Mouse (Mus musculus) ES-E14 (cell line): ENCODE measurements around the gene Lrp1. TPM values are rescaled to one million over a fixed set of nuclear protein-coding genes. Genes with fewer than 3 reads are reported as not detected.

Experiments used
- DNase-seq: peaks from one replicate; pipeline ENCODE4 v3.0.0-alpha.2; 2013; ENCODE audit warnings: low read depth, low spot score
- H3K27ac ChIP-seq: 2 replicates; pipeline ENCODE4 v1.5.1; 2012; ENCODE audit warnings: low read depth, mild to moderate bottlenecking, low read length, moderate library complexity, mixed read lengths; ENCODE audit not compliant: poor library complexity, insufficient read depth, severe bottlenecking
- H3K36me3 ChIP-seq: 2 replicates; pipeline ENCODE4 v1.6.1; 2012; ENCODE audit warnings: mild to moderate bottlenecking, low read length, moderate library complexity, mixed read lengths; ENCODE audit not compliant: control insufficient read depth, poor library complexity, insufficient read depth, severe bottlenecking
- H3K4me1 ChIP-seq, 2 experiments: fragments of 150-350 bp in 1 of 2; sonication (generic) in 1 of 2; 2 replicates each; pipeline ENCODE4 v1.6.1; 2012; ENCODE audit warnings: low read length in 2 of 2, mild to moderate bottlenecking in 1 of 2, mixed read lengths in 1 of 2; ENCODE audit not compliant: control insufficient read depth in 2 of 2, insufficient read depth in 2 of 2, poor library complexity in 1 of 2
- H3K4me3 ChIP-seq, 2 experiments: fragments of 150-350 bp in 1 of 2; sonication (generic) in 1 of 2; 2 replicates each; pipeline ENCODE4 v1.5.1; 2012; ENCODE audit warnings: low read length in 2 of 2, low read depth in 1 of 2, mild to moderate bottlenecking in 1 of 2, mixed read lengths in 1 of 2; ENCODE audit not compliant: insufficient read depth in 1 of 2, poor library complexity in 1 of 2, severe bottlenecking in 1 of 2
- H3K9ac ChIP-seq: 2 replicates; pipeline ENCODE4 v1.6.1; 2012; ENCODE audit warnings: low read depth, mild to moderate bottlenecking, low read length, mixed read lengths; ENCODE audit not compliant: poor library complexity, insufficient read depth, severe bottlenecking
- H3K9me3 ChIP-seq: fragments of 150-350 bp; sonication (generic); 2 replicates; pipeline ENCODE4 v1.6.1; 2012; ENCODE audit warnings: low read depth, mild to moderate bottlenecking, low read length; ENCODE audit not compliant: control insufficient read depth, insufficient read depth
- CHD2 ChIP-seq: IDR thresholded peaks from 2 replicates; pipeline ENCODE4 v1.6.1; 2014; ENCODE audit warnings: mild to moderate bottlenecking, low read depth, low read length, inconsistent platforms
- HCFC1 ChIP-seq: IDR thresholded peaks from 2 replicates; pipeline ENCODE4 v1.6.1; 2012; ENCODE audit warnings: low read length, inconsistent platforms, borderline replicate concordance; ENCODE audit not compliant: insufficient read depth
- MAFK ChIP-seq: IDR thresholded peaks from 2 replicates; pipeline ENCODE4 v1.6.1; 2014; ENCODE audit warnings: mild to moderate bottlenecking, low read depth, low read length, inconsistent platforms; ENCODE audit not compliant: insufficient read depth
- ZC3H11A ChIP-seq: IDR thresholded peaks from 2 replicates; pipeline ENCODE4 v1.6.1; 2012; ENCODE audit warnings: low read depth, mild to moderate bottlenecking, inconsistent platforms, low read length, borderline replicate concordance
- ZNF384 ChIP-seq: IDR thresholded peaks from 2 replicates; pipeline ENCODE4 v1.6.1; 2012; ENCODE audit warnings: low read depth, low read length, inconsistent platforms
- in situ Hi-C, 2 experiments: fragments of 600-800 bp; cut with MboI; formaldehyde crosslinking; loops; one replicate each; pipeline ENCODE4 v1.15.1; 2025; ENCODE audit warnings: low sequenced_read_pairs in 2 of 2, inconsistent platforms in 1 of 2; ENCODE audit not compliant: unreplicated experiment in 2 of 2
- total RNA-seq: library from RNA; depleted of rRNA; stranded (reverse); fragments of 300-350 nt; gene quantifications from 2 replicates; pipeline ENCODE4 v1.2.3, GENCODE M21; 2012

The Lrp1 gene
- total RNA-seq, 1 experiment = 69.6 TPM

- in situ Hi-C loops = no loop called here
- H3K9me3 ChIP-seq = no peaks in the 10 kb centered on the region
- peaks cover 6 to 9% of the 10 kb centered on the region in 2 experiments; a peak in 3 of 4 replicates for H3K4me1 ChIP-seq
- H3K9ac ChIP-seq = no peak overlapping the region
- TF ChIP-seq ZNF384 (no peak), HCFC1 (no peak), MAFK (no peak), ZC3H11A (no peak), CHD2 (no peak)
- H3K36me3 ChIP-seq = no peaks in the 10 kb centered on the region
- H3K27ac ChIP-seq = no peak overlapping the region
- no peak overlapping the region for H3K4me3 ChIP-seq
- no peak for DNase-seq
These were observed 18.8 kb downstream of the Lrp1 start for GRCm38 (mm10) chr10:127602194-127602593.

- Histone ChIP-seq H3K36me3 (no peaks in the 10 kb centered on the region), H3K4me1 (peaks cover 6 to 9% of the 10 kb centered on the region in 2 experiments; a peak in 3 of 4 replicates), H3K4me3 (peak overlapping the region in 1 of 2 experiments; percentile 29; a peak in 1 of 4 replicates), H3K9me3 (no peaks in the 10 kb centered on the region), H3K9ac (no peak overlapping the region), H3K27ac (no peak overlapping the region)
- DNase-seq = no peak
- in situ Hi-C loops = no loop called here
- no peak for TF ChIP-seq MAFK
- no peak for TF ChIP-seq HCFC1
- TF ChIP-seq ZC3H11A = no peak
- no peak for TF ChIP-seq CHD2
- TF ChIP-seq ZNF384 = no peak
These were observed 21.0 kb downstream of the Lrp1 start for GRCm38 (mm10) chr10:127599779-127600541.

- Histone ChIP-seq H3K4me1 (peaks cover 6 to 9% of the 10 kb centered on the region in 2 experiments; a peak in 3 of 4 replicates), H3K9me3 (no peaks in the 10 kb centered on the region), H3K27ac (no peak overlapping the region), H3K9ac (no peak overlapping the region), H3K4me3 (no peak overlapping the region), H3K36me3 (no peaks in the 10 kb centered on the region)
- TF ChIP-seq MAFK (no peak), ZC3H11A (no peak), ZNF384 (no peak), HCFC1 (no peak), CHD2 (no peak)
- in situ Hi-C loops = no loop called here
- no peak for DNase-seq
These were observed 21.7 kb downstream of the Lrp1 start for GRCm38 (mm10) chr10:127599252-127599651.

GRCm38 (mm10) chr10:127598607-127599006 lies 22.3 kb downstream of the Lrp1 start:
- no peak for TF ChIP-seq CHD2
- no peak for TF ChIP-seq ZC3H11A
- TF ChIP-seq HCFC1 = no peak
- no peak for TF ChIP-seq ZNF384
- TF ChIP-seq MAFK = no peak
- no peak overlapping the region for H3K27ac ChIP-seq
- no peak for DNase-seq
- no peaks in the 10 kb centered on the region for H3K36me3 ChIP-seq
- H3K9me3 ChIP-seq = no peaks in the 10 kb centered on the region
- in situ Hi-C loops = no loop called here
- peaks cover 7 to 9% of the 10 kb centered on the region in 2 experiments; a peak in 3 of 4 replicates for H3K4me1 ChIP-seq
- H3K4me3 ChIP-seq = 0 out of 4 replicates have a peak overlapping the region, but pooled peaks of 1 of the 2 experiments have one; percentile 12
- no peak overlapping the region for H3K9ac ChIP-seq

GRCm38 (mm10) chr10:127597311-127597901 lies 23.5 kb downstream of the Lrp1 start:
- no peak for DNase-seq
- Histone ChIP-seq H3K27ac (no peak overlapping the region), H3K9me3 (no peaks in the 10 kb centered on the region), H3K9ac (no peak overlapping the region), H3K4me1 (peaks cover 9 to 14% of the 10 kb centered on the region in 2 experiments), H3K4me3 (no peak overlapping the region), H3K36me3 (no peaks in the 10 kb centered on the region)
- no peak for TF ChIP-seq HCFC1
- no peak for TF ChIP-seq MAFK
- TF ChIP-seq ZC3H11A = no peak
- TF ChIP-seq CHD2 = no peak
- TF ChIP-seq ZNF384 = no peak
- in situ Hi-C loops = no loop called here
